Mouse (Mus musculus) heart, embryonic 16.5 days (tissue): ENCODE measurements around the gene Acbd6. TPM values are rescaled to one million over a fixed set of nuclear protein-coding genes. Genes with fewer than 3 reads are reported as not detected.

Experiments
- ATAC-seq: fragments of 200-750 bp; cut with Nextera tagmentation; replicated peaks from 2 replicates; pipeline ENCODE4 v1.8.0; 2017; ENCODE audit warnings: moderate number of reproducible peaks; ENCODE audit not compliant: insufficient read depth, low FRiP score; ENCODE audit errors: extremely low read depth
- H3K27ac ChIP-seq: fragments of 300-500 bp; sonication (generic); 2 replicates; pipeline ENCODE4 v1.5.1; 2014; ENCODE audit warnings: mild to moderate bottlenecking, low read length, control low read depth, moderate library complexity
- H3K27me3 ChIP-seq: fragments of 300-500 bp; sonication (generic); 2 replicates; pipeline ENCODE4 v1.6.1; 2014; ENCODE audit warnings: low read length, mixed read lengths; ENCODE audit not compliant: control insufficient read depth, insufficient read depth
- H3K36me3 ChIP-seq: fragments of 300-500 bp; sonication (generic); 2 replicates; pipeline ENCODE4 v1.6.1; 2014; ENCODE audit not compliant: control insufficient read depth, insufficient read depth
- H3K4me1 ChIP-seq: fragments of 300-500 bp; sonication (generic); 2 replicates; pipeline ENCODE4 v1.6.1; 2014; ENCODE audit warnings: low read length, mixed read lengths; ENCODE audit not compliant: control insufficient read depth, insufficient read depth
- H3K4me2 ChIP-seq: fragments of 300-500 bp; sonication (generic); 2 replicates; pipeline ENCODE4 v1.6.1; 2014; ENCODE audit warnings: low read depth, mild to moderate bottlenecking, control low read depth, low read length
- H3K4me3 ChIP-seq: fragments of 300-500 bp; sonication (generic); 2 replicates; pipeline ENCODE4 v1.5.1; 2014; ENCODE audit warnings: mild to moderate bottlenecking, control low read depth, low read length
- H3K9ac ChIP-seq: fragments of 300-500 bp; sonication (generic); 2 replicates; pipeline ENCODE4 v1.6.1; 2014; ENCODE audit warnings: low read length, control low read depth
- H3K9me3 ChIP-seq: fragments of 300-500 bp; sonication (generic); replicated peaks from 2 replicates; pipeline ENCODE4 v1.6.1; 2016; ENCODE audit warnings: low read length; ENCODE audit not compliant: control insufficient read depth
- WGBS: fragments of 180-500 bp; shearing (Covaris S2); extraction: QIAGEN DNeasy Blood & Tissue Kit; methylation state at CpG from one replicate; pipeline ENCODE4 v1.1.7; 2014; 5-methylcytosine and 5-hydroxymethylcytosine counted together
- polyA plus RNA-seq: library from polyadenylated mRNA; unstranded; fragments of >200 nt; fragmentation: Nextera tagmentation; extraction: Ambion mirVana; gene quantifications from 2 replicates; pipeline ENCODE4 v1.2.1, GENCODE M21; 2015

Acbd6 gene
- polyA plus RNA-seq, 1 experiment from 2014 or later, result 55.4 TPM

DNA sequence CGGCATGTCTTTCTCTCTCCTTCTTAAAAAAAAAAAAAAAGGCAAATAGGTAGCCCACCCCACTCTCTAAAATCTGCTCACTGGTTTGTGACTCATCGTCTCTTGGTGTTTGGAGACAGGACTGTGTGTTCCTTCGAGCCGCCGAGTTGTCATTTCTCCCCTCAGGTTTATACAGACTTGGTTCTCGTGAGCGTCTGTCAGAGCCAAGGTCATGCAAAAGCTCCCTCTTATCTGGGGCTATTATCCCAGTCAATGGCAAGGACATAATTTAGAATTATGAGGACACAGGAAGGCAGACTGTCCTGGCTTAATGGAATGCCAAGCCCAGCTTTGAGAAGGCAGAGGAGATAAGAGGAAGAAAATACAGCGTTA lies 30.1 kb upstream of the Acbd6 start:
- Histone ChIP-seq H3K9me3 (no peaks in the 10 kb centered on the region), H3K27me3 (no peaks in the 10 kb centered on the region), H3K9ac (no peak overlapping the region), H3K4me1 (peaks cover 33% of the 10 kb centered on the region), H3K4me3 (no peak overlapping the region), H3K27ac (peak overlapping the region; percentile 77), H3K36me3 (no peaks in the 10 kb centered on the region), H3K4me2 (peak overlapping the region; percentile 13)
- ATAC-seq, result no peak
- WGBS, result 15% methylated on average over 8 of the region's 8 CpGs

DNA sequence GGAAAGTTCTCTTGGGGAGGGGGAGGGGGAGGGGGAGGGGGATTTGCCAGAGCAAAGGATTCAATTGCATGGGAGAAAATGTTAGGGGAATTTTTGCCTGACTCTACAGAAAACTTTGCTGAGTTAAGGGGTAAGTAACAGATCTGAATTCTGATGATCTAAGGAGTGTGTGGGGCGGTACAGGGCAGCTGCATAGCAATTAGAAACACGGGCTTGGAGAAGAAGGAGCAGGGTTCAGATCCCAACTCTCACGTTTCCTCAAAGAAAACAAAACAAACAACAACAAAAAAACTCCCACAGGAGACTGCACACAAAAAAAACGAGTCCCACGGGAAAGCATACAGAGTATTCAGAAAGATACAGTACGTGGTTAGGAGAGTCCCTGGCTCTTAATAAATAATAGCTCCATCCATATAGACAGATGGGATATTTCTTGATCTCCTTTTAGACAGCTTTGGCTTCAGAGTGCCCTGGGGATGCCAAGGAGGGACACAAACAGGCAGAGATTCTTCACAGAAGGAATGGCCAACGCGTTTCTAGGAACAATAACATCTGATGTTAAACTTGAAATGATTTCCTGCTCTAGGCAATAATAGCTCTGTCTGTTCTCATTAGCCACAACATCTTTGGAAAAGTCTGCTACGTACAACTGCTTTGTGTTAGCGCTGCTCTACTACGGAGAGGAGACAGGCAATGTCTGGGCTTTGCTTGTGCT lies 29.4 kb upstream of the Acbd6 start:
- no peak overlapping the region for H3K9ac ChIP-seq
- H3K36me3 ChIP-seq, result no peaks in the 10 kb centered on the region
- H3K9me3 ChIP-seq, result no peaks in the 10 kb centered on the region
- no peak overlapping the region for H3K4me3 ChIP-seq
- H3K27me3 ChIP-seq, result no peaks in the 10 kb centered on the region
- H3K4me2 ChIP-seq, result no peak overlapping the region
- WGBS, result 43% methylated on average over 11 of the region's 11 CpGs
- H3K4me1 ChIP-seq, result peaks cover 33% of the 10 kb centered on the region
- ATAC-seq, result no peak
- H3K27ac ChIP-seq, result peak overlapping the region; percentile 12

- 0 out of 2 replicates have a peak, but pooled peaks have one; percentile 22 for ATAC-seq
- WGBS, result 66% methylated on average over 19 of the region's 19 CpGs
Observed at GRCm38 (mm10) chr1:155529120-155529963, 28.6 kb upstream of the Acbd6 start.

DNA sequence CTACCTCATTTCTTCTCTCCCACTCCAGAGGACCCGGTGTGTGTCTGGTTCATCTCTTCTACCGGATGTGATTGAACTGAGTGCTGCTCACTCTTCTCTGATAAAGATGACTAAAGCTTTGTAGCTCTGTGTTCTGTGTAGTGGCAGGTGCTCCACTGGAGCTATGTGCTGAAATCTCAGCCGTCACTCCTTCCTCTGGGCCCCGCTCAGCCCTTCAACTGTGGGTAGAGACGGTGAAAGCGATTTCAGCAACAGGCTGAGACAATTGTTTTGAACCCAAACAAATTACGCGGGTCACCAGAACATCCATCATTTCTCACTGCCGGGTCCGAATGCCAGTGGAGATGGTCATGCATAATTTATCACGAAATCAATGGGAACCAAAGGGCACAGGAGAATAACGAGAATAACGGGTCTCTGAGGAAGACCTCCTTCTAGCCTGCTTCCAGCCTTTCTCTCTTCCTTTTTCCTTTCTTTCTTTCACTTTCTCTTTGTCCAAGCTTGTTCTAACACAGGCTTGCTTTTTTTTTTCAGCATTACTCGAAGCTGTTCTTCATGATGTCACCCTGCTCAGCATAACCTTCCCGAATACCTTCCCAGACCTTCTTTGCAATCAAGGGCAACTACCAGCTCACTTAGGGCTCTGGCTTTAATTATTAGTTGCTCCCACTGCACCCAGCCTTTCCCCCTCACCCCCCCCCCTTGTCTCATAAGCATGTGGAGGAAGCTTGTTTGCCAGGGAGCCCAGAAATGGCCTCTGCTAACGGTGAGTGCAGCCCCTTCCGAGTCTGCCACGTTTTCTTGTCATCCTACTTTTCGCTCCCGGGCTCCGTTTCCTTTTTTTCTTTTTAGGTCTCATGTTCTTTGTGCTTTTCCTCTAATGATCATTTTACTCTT lies 27.1 kb upstream of the Acbd6 start:
- H3K27ac ChIP-seq, result peak overlapping the region; percentile 51; the same call in 1 of the 2 replicates
- no peaks in the 10 kb centered on the region for H3K27me3 ChIP-seq
- H3K36me3 ChIP-seq, result no peaks in the 10 kb centered on the region
- H3K9me3 ChIP-seq, result no peaks in the 10 kb centered on the region
- H3K4me3 ChIP-seq, result peak overlapping the region; percentile 20; the same call in 1 of the 2 replicates
- WGBS, result 60% methylated on average over 21 of the region's 21 CpGs
- H3K4me2 ChIP-seq, result peak overlapping the region; percentile 51
- no peak for ATAC-seq
- H3K4me1 ChIP-seq, result peaks cover 33% of the 10 kb centered on the region
- H3K9ac ChIP-seq, result peak overlapping the region; percentile 44; the same call in 1 of the 2 replicates

More at GRCm38 (mm10) chr1:155529120-155529963, 28.6 kb upstream of the Acbd6 start:
- H3K9ac ChIP-seq, result no peak overlapping the region
- H3K27me3 ChIP-seq, result no peaks in the 10 kb centered on the region
- no peaks in the 10 kb centered on the region for H3K9me3 ChIP-seq
- H3K4me1 ChIP-seq, result peaks cover 33% of the 10 kb centered on the region
- no peaks in the 10 kb centered on the region for H3K36me3 ChIP-seq
- peak overlapping the region; percentile 12 for H3K27ac ChIP-seq
- no peak overlapping the region for H3K4me3 ChIP-seq
- no peak overlapping the region for H3K4me2 ChIP-seq

DNA sequence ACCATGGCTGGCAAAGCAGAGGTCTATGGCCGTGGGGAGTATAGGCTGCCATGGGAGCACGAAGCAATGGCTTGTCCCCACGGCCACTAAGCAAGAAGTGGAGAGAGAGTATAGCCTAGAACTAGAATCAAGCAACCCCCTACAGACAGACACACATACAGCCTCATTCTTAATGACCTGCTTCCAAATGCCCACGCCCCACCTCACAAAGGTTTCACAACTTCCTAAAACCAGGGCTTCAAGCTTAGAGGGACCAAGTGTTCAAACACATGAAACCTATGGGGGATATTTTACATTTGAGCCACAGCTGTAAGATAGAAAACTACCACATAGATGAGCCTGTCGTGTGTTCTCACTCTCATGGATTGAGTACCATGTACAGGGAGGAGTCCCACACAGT lies 25.5 kb upstream of the Acbd6 start:
- WGBS, result 93% methylated on average over 5 of the region's 5 CpGs
- no peak for ATAC-seq
- H3K4me2 ChIP-seq, result no peak overlapping the region
- H3K27me3 ChIP-seq, result no peaks in the 10 kb centered on the region
- peaks cover 23% of the 10 kb centered on the region for H3K4me1 ChIP-seq
- H3K9ac ChIP-seq, result no peak overlapping the region
- H3K4me3 ChIP-seq, result no peak overlapping the region
- no peak overlapping the region for H3K27ac ChIP-seq
- H3K9me3 ChIP-seq, result no peaks in the 10 kb centered on the region
- no peaks in the 10 kb centered on the region for H3K36me3 ChIP-seq

DNA sequence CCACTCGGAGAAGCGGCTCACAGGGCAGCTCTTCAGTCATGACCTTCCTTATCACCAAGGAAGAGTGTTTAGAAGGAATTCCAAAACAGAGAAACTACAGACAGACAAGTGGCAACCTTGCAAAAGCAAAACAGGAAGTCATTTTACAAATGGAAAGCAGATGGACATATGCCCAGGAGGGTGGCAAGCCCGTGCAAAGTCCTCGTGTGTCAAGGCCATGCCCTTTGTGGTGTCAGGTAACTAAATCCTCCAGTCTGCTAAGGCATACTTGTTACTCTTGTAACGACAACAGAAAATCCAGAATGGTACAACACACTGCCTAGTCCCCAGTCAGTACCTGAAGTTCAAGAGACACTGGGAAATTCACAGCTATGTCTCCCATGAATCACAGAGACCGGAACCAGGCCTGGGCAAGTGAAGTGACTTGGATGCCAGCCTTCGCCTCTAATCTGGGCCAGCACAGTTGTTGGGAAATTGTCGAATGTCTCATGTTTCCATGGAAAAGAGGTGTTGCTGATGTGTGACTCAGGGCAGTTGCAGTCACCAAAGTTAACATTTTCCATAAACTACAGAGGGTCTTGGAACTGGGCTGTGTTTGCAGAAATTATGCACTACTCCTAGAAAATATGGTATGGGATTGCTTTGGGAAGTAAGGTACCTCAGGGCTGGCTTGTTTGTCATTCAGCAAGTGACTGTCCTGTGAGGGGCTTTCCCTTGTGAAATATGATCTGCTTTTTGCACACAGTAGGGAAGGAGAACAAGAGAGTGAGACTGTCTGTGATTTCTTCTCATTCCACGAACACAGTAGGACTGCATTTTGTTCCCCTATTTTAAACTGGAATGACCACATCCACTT lies 24.9 kb upstream of the Acbd6 start:
- no peaks in the 10 kb centered on the region for H3K27me3 ChIP-seq
- no peak overlapping the region for H3K4me2 ChIP-seq
- H3K4me1 ChIP-seq, result peaks cover 17% of the 10 kb centered on the region
- H3K4me3 ChIP-seq, result no peak overlapping the region
- H3K27ac ChIP-seq, result no peak overlapping the region
- no peaks in the 10 kb centered on the region for H3K36me3 ChIP-seq
- H3K9me3 ChIP-seq, result no peaks in the 10 kb centered on the region
- no peak for ATAC-seq
- WGBS, result 59% methylated on average over 9 of the region's 9 CpGs
- no peak overlapping the region for H3K9ac ChIP-seq

DNA sequence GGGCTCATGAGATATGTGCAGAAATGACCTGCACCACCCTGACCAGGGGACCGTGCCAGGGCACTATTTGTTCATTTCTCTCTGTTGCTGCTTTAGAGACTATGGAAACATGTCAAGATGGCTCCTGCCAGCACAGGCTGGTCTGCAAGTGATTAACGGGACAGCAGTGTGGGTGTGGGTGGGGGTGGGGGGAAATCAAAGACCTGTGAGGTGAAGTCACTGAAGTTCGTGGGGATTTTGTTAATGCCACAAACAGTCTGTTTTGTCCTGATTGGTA lies 24.3 kb upstream of the Acbd6 start:
- Histone ChIP-seq H3K4me3 (no peak overlapping the region), H3K36me3 (no peaks in the 10 kb centered on the region), H3K4me1 (peaks cover 13% of the 10 kb centered on the region), H3K4me2 (no peak overlapping the region), H3K9me3 (no peaks in the 10 kb centered on the region), H3K27me3 (no peaks in the 10 kb centered on the region), H3K27ac (no peak overlapping the region), H3K9ac (no peak overlapping the region)
- ATAC-seq, result no peak
- WGBS, result 67% methylated on average over 3 of the region's 3 CpGs

DNA sequence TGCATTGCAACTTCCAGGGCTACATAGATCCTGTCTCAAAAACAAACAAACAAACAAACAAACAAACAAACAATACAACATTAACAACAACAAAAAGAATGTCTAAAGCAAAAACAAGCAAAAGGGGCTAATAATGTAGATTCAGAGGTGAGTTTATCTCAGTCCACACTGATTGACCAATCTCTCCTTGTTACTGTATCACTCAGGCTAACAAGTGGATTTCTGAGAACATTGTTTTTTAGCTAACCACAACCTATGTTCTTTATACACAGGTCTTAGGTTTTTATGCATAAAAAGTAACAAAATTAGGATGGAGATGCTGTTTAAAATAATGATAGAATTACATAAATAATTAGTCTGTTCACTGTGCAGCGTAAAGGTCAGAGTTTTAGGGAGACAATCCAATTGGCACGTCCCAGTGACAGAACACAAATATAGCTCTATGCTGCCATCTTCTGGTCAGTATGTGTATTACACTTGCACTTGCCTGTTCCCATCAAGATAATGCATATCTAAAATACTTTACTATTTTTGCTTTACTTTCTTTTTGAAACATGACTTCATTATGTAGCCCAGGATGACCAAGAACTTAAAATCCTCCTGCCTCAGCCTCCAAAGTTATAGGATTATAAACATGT lies 20.8 kb upstream of the Acbd6 start:
- Histone ChIP-seq H3K27ac (no peak overlapping the region), H3K4me3 (no peak overlapping the region), H3K36me3 (no peaks in the 10 kb centered on the region), H3K9ac (no peak overlapping the region), H3K4me2 (no peak overlapping the region), H3K9me3 (no peaks in the 10 kb centered on the region), H3K27me3 (no peaks in the 10 kb centered on the region), H3K4me1 (no peaks in the 10 kb centered on the region)
- WGBS, result 8% methylated on average over 2 of the region's 2 CpGs
- ATAC-seq, result no peak; the same call in 1 of the 2 replicates
